Mouse (Mus musculus) lung, postnatal 0 days (tissue): ENCODE data around the gene Gm14412.
"Not testable (repeated sequence)": the region's sequence is repeated elsewhere in the genome, so short reads cannot be mapped to it uniquely, and the experiment has no call there.

Source experiments
- CTCF ChIP-seq: IDR thresholded peaks from 2 replicates; pipeline ENCODE4 v1.5.1; 2016; ENCODE audit warnings: antibody characterized with exemption, mild to moderate bottlenecking
- EP300 ChIP-seq: IDR thresholded peaks from 2 replicates; pipeline ENCODE4 v1.6.1; 2016; ENCODE audit warnings: antibody characterized with exemption, mild to moderate bottlenecking, control low read depth

DNA sequence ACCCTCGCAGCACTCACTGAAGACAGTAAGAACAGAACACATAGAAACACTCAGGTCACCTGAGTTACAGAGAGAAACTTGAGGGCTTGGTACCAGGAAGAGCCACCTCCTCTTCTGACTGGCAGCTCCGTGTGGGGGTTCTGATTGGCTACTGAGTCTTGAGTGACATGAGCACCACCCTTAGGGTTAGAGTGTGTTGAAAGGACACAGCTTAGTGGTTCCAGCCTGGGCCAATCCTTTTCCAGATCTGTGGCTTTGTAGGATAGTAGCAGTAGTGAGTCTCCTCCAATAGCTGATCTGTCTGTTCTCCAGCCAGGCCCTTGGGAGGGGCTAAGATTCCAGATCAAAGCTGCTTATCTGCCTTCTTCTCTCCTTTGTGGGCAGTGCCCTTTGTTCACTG is 46.4 kb downstream of the Gm14412 start:
- TF ChIP-seq EP300, CTCF: not testable (repeated sequence)
